Mouse (Mus musculus) bone marrow macrophage, adult 2 months (primary cell): ENCODE data around the gene Zfp384.

Source experiments
- CTCF ChIP-seq: IDR thresholded peaks from 2 replicates; pipeline ENCODE4 v1.5.1; 2012; ENCODE audit warnings: low read depth, mild to moderate bottlenecking, low read length, moderate library complexity
- POLR2A ChIP-seq: IDR thresholded peaks from 2 replicates; pipeline ENCODE4 v1.6.1; 2012; ENCODE audit warnings: mild to moderate bottlenecking, low read depth, low read length, borderline replicate concordance

DNA sequence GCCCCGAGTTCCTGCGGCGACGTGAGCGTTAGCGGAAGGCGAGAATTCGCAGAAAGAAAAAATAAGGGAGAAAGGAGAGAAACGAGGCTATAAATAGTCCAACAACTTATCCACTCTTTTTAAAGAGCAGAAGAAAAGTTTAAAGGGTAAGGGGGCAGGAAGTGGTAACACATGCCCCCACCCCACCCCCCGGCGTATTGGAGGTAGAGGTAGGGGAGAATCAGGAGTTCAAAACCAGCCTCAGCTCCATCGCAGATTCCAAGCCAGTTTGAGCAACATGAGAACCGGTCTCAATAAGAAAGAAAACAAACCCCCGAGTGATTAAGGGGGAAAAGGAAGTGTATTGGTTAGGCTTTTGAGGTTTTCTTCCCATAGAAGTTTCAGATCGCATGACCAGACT is 43.2 kb upstream of the Zfp384 start:
- TF ChIP-seq CTCF (no peak), POLR2A (no peak)
